Mouse (Mus musculus) cerebellum, postnatal 36 days (tissue): ENCODE data around the gene Prr15.

Experiments
- DNase-seq, 2 experiments: peaks; one replicate each; pipeline ENCODE4 v3.0.0; 2021 to 2022; ENCODE audit warnings: mixed read lengths in 2 of 2

Prr15 gene

GRCm38 (mm10) chr6:54325246-54325885, at the start of gene Prr15:
Gene Prr15, plus strand, starts transcription at chr6:54325835.
- DNase-seq, result no peak

- DNase-seq, result no peak
These were observed 48.4 kb upstream of the Prr15 start for GRCm38 (mm10) chr6:54277234-54277633.

- no peak for DNase-seq
These were observed 47.8 kb upstream of the Prr15 start for GRCm38 (mm10) chr6:54277828-54278227.

GRCm38 (mm10) chr6:54278613-54279012, 47.0 kb upstream of the Prr15 start:
- DNase-seq, result no peak

- no peak for DNase-seq
These were observed 46.2 kb upstream of the Prr15 start for GRCm38 (mm10) chr6:54279391-54279790.

GRCm38 (mm10) chr6:54280248-54280647, 45.4 kb upstream of the Prr15 start:
- no peak for DNase-seq

- no peak for DNase-seq
These were observed 42.3 kb upstream of the Prr15 start for GRCm38 (mm10) chr6:54283299-54283698.

- DNase-seq, result no peak
These were observed 41.4 kb upstream of the Prr15 start for GRCm38 (mm10) chr6:54284167-54284711.

GRCm38 (mm10) chr6:54286813-54287212, 38.8 kb upstream of the Prr15 start:
- no peak for DNase-seq

- no peak for DNase-seq
These were observed 35.7 kb upstream of the Prr15 start for GRCm38 (mm10) chr6:54289774-54290500.

GRCm38 (mm10) chr6:54297231-54297630, 28.4 kb upstream of the Prr15 start:
- DNase-seq, result no peak

GRCm38 (mm10) chr6:54299417-54299816, 26.2 kb upstream of the Prr15 start:
- DNase-seq, result no peak

- no peak for DNase-seq
These were observed 19.9 kb upstream of the Prr15 start for GRCm38 (mm10) chr6:54305777-54306176.

GRCm38 (mm10) chr6:54313071-54313470, 12.6 kb upstream of the Prr15 start:
- no peak for DNase-seq

GRCm38 (mm10) chr6:54318618-54319017, 7.0 kb upstream of the Prr15 start:
- no peak for DNase-seq

GRCm38 (mm10) chr6:54319198-54319597, 6.4 kb upstream of the Prr15 start:
- DNase-seq, result no peak

GRCm38 (mm10) chr6:54320236-54320635, 5.4 kb upstream of the Prr15 start:
- DNase-seq, result no peak

GRCm38 (mm10) chr6:54326671-54327625, 1.3 kb downstream of the Prr15 start:
- peak; percentile 66 to 70 for DNase-seq

- peak; percentile 63 to 73 for DNase-seq
These were observed 2.0 kb downstream of the Prr15 start for GRCm38 (mm10) chr6:54327626-54328003.

- no peak for DNase-seq
These were observed 3.1 kb downstream of the Prr15 start for GRCm38 (mm10) chr6:54328783-54329182.

- DNase-seq, result no peak
These were observed 4.0 kb downstream of the Prr15 start for GRCm38 (mm10) chr6:54329598-54329997.

- no peak for DNase-seq
These were observed 4.5 kb downstream of the Prr15 start for GRCm38 (mm10) chr6:54330166-54330565.

- DNase-seq, result no peak
These were observed 6.1 kb downstream of the Prr15 start for GRCm38 (mm10) chr6:54331765-54332164.
